Mouse (Mus musculus) heart, embryonic 15.5 days (tissue): Measurements from ENCODE around the gene Mvd. TPM values are rescaled to one million over a fixed set of nuclear protein-coding genes. Genes with fewer than 3 reads are reported as not detected.

Source experiments
- ATAC-seq: fragments of 200-750 bp; cut with Nextera tagmentation; replicated peaks from 2 replicates; pipeline ENCODE4 v1.8.0; 2017; ENCODE audit warnings: low read depth, moderate TSS enrichment; ENCODE audit not compliant: insufficient number of reproducible peaks, insufficient read depth, low FRiP score
- H3K27ac ChIP-seq: fragments of 300-500 bp; sonication (generic); 2 replicates; pipeline ENCODE4 v1.5.1; 2015; ENCODE audit warnings: mild to moderate bottlenecking, inconsistent platforms
- H3K27me3 ChIP-seq: fragments of 300-500 bp; sonication (generic); 2 replicates; pipeline ENCODE4 v1.6.1; 2015; ENCODE audit warnings: inconsistent platforms
- H3K36me3 ChIP-seq: fragments of 300-500 bp; sonication (generic); 2 replicates; pipeline ENCODE4 v1.6.1; 2015; ENCODE audit warnings: mild to moderate bottlenecking, inconsistent platforms
- H3K4me1 ChIP-seq: fragments of 300-500 bp; sonication (generic); replicated peaks from 2 replicates; pipeline ENCODE4 v1.6.1; 2015; ENCODE audit warnings: inconsistent platforms
- H3K4me2 ChIP-seq: fragments of 300-500 bp; sonication (generic); 2 replicates; pipeline ENCODE4 v1.6.1; 2015; ENCODE audit warnings: inconsistent platforms, mild to moderate bottlenecking, moderate library complexity
- H3K4me3 ChIP-seq: fragments of 300-500 bp; sonication (generic); 2 replicates; pipeline ENCODE4 v1.5.1; 2015; ENCODE audit warnings: mild to moderate bottlenecking, inconsistent platforms
- H3K9ac ChIP-seq: fragments of 300-500 bp; sonication (generic); 2 replicates; pipeline ENCODE4 v1.6.1; 2015; ENCODE audit warnings: mild to moderate bottlenecking, inconsistent platforms
- H3K9me3 ChIP-seq: fragments of 300-500 bp; sonication (generic); replicated peaks from 2 replicates; pipeline ENCODE4 v1.6.1; 2016; ENCODE audit warnings: inconsistent platforms
- WGBS: fragments of 180-500 bp; shearing (Covaris S2); methylation state at CpG from one replicate; pipeline ENCODE4 v1.1.7; 2015; ENCODE audit warnings: mixed read lengths; 5-methylcytosine and 5-hydroxymethylcytosine counted together
- polyA plus RNA-seq: library from polyadenylated mRNA; unstranded; fragments of >200 nt; fragmentation: Nextera tagmentation; extraction: Ambion mirVana; gene quantifications from 2 replicates; pipeline ENCODE4 v1.2.1, GENCODE M21; 2015

Gene Mvd
- polyA plus RNA-seq, 1 experiment from 2014 or later, result 13.3 TPM

GRCm38 (mm10) chr8:122423217-122423616 lies 20.0 kb downstream of the Mvd start:
- Histone ChIP-seq H3K27ac (no peak overlapping the region), H3K4me1 (peaks cover 23% of the 10 kb centered on the region), H3K36me3 (peaks cover 5% of the 10 kb centered on the region), H3K4me3 (no peak overlapping the region), H3K9me3 (no peaks in the 10 kb centered on the region), H3K9ac (no peak overlapping the region), H3K4me2 (no peak overlapping the region), H3K27me3 (no peaks in the 10 kb centered on the region)
- 83% methylated on average over 24 of the region's 24 CpGs for WGBS
- ATAC-seq, result no peak

- 75% methylated on average over 14 of the region's 14 CpGs for WGBS
These were observed 21.7 kb downstream of the Mvd start, which contains the start of gene Il17c for GRCm38 (mm10) chr8:122421376-122422070. Il17c (plus strand) TSS chr8:122422020.

GRCm38 (mm10) chr8:122419881-122420555 lies 23.2 kb downstream of the Mvd start:
- Histone ChIP-seq H3K27ac (no peak overlapping the region), H3K4me1 (peaks cover 23% of the 10 kb centered on the region), H3K4me2 (no peak overlapping the region), H3K27me3 (no peaks in the 10 kb centered on the region), H3K4me3 (no peak overlapping the region), H3K9me3 (no peaks in the 10 kb centered on the region), H3K9ac (no peak overlapping the region), H3K36me3 (peaks cover 34% of the 10 kb centered on the region)
- 49% methylated on average over 9 of the region's 9 CpGs for WGBS
- ATAC-seq, result no peak

More at GRCm38 (mm10) chr8:122421376-122422070, 21.7 kb downstream of the Mvd start, which contains the start of gene Il17c:
- Histone ChIP-seq H3K9ac (no peak within 1 kb of the TSS), H3K27me3 (no peaks in the 10 kb centered on the region), H3K4me3 (no peak within 1 kb of the TSS), H3K27ac (no peak within 1 kb of the TSS), H3K4me2 (no peak within 1 kb of the TSS), H3K9me3 (no peaks in the 10 kb centered on the region), H3K4me1 (peaks cover 23% of the 10 kb centered on the region), H3K36me3 (peaks cover 21% of the 10 kb centered on the region)
- no peak for ATAC-seq

GRCm38 (mm10) chr8:122415554-122415953 lies 27.7 kb downstream of the Mvd start:
- H3K4me2 ChIP-seq, result no peak overlapping the region
- H3K27me3 ChIP-seq, result no peaks in the 10 kb centered on the region
- H3K9ac ChIP-seq, result no peak overlapping the region
- peaks cover 9% of the 10 kb centered on the region; the same call in 1 of the 2 replicates for H3K4me1 ChIP-seq
- H3K27ac ChIP-seq, result no peak overlapping the region
- 75% methylated on average over 6 of the region's 6 CpGs for WGBS
- H3K36me3 ChIP-seq, result peaks cover 72% of the 10 kb centered on the region
- no peaks in the 10 kb centered on the region for H3K9me3 ChIP-seq
- ATAC-seq, result no peak
- H3K4me3 ChIP-seq, result no peak overlapping the region

- no peak overlapping the region for H3K4me3 ChIP-seq
- 80% methylated on average over 9 of the region's 9 CpGs for WGBS
- ATAC-seq, result no peak
- H3K9ac ChIP-seq, result no peak overlapping the region
- H3K4me1 ChIP-seq, result no peaks in the 10 kb centered on the region
- H3K27ac ChIP-seq, result no peak overlapping the region
- H3K27me3 ChIP-seq, result no peaks in the 10 kb centered on the region
- peaks cover 85% of the 10 kb centered on the region for H3K36me3 ChIP-seq
- no peak overlapping the region for H3K4me2 ChIP-seq
- H3K9me3 ChIP-seq, result no peaks in the 10 kb centered on the region
These were observed 28.9 kb downstream of the Mvd start for GRCm38 (mm10) chr8:122414311-122414710.

- H3K27me3 ChIP-seq, result no peaks in the 10 kb centered on the region
- no peak overlapping the region for H3K4me2 ChIP-seq
- no peak overlapping the region for H3K27ac ChIP-seq
- no peaks in the 10 kb centered on the region for H3K4me1 ChIP-seq
- no peak for ATAC-seq
- 90% methylated on average over 7 of the region's 7 CpGs for WGBS
- no peak overlapping the region for H3K4me3 ChIP-seq
- no peak overlapping the region for H3K9ac ChIP-seq
- no peaks in the 10 kb centered on the region for H3K9me3 ChIP-seq
- peaks cover 91% of the 10 kb centered on the region for H3K36me3 ChIP-seq
These were observed 35.5 kb downstream of the Mvd start for GRCm38 (mm10) chr8:122407678-122408077.

GRCm38 (mm10) chr8:122405146-122405805 lies 37.9 kb downstream of the Mvd start:
- no peaks in the 10 kb centered on the region for H3K27me3 ChIP-seq
- H3K36me3 ChIP-seq, result peaks cover 90% of the 10 kb centered on the region
- H3K4me1 ChIP-seq, result no peaks in the 10 kb centered on the region
- no peak overlapping the region for H3K9ac ChIP-seq
- H3K27ac ChIP-seq, result no peak overlapping the region
- 64% methylated on average over 9 of the region's 9 CpGs for WGBS
- ATAC-seq, result no peak
- no peak overlapping the region for H3K4me3 ChIP-seq
- H3K9me3 ChIP-seq, result no peaks in the 10 kb centered on the region
- no peak overlapping the region for H3K4me2 ChIP-seq

GRCm38 (mm10) chr8:122398186-122398585 lies 45.0 kb downstream of the Mvd start:
- no peak for ATAC-seq
- Histone ChIP-seq H3K4me2 (no peak overlapping the region), H3K27ac (no peak overlapping the region), H3K4me3 (no peak overlapping the region), H3K4me1 (no peaks in the 10 kb centered on the region), H3K27me3 (no peaks in the 10 kb centered on the region), H3K9ac (no peak overlapping the region), H3K36me3 (peaks cover 78% of the 10 kb centered on the region), H3K9me3 (no peaks in the 10 kb centered on the region)
- 93% methylated on average over 9 of the region's 9 CpGs for WGBS

- WGBS, result 86% methylated on average over 6 of the region's 6 CpGs
- Histone ChIP-seq H3K27ac (no peak overlapping the region), H3K4me3 (no peak overlapping the region), H3K27me3 (no peaks in the 10 kb centered on the region), H3K4me1 (no peaks in the 10 kb centered on the region), H3K4me2 (no peak overlapping the region), H3K36me3 (peaks cover 64% of the 10 kb centered on the region), H3K9ac (no peak overlapping the region), H3K9me3 (no peaks in the 10 kb centered on the region)
- no peak for ATAC-seq
These were observed 47.9 kb downstream of the Mvd start for GRCm38 (mm10) chr8:122395291-122395690.

GRCm38 (mm10) chr8:122393717-122394116 lies 49.5 kb downstream of the Mvd start:
- ATAC-seq, result no peak
- Histone ChIP-seq H3K27me3 (no peaks in the 10 kb centered on the region), H3K9me3 (no peaks in the 10 kb centered on the region), H3K9ac (no peak overlapping the region), H3K27ac (no peak overlapping the region), H3K4me3 (no peak overlapping the region), H3K4me2 (no peak overlapping the region), H3K36me3 (peaks cover 61% of the 10 kb centered on the region), H3K4me1 (no peaks in the 10 kb centered on the region)

GRCm38 (mm10) chr8:122390758-122391157 lies 52.5 kb downstream of the Mvd start:
- ATAC-seq, result no peak
- peaks cover 69% of the 10 kb centered on the region for H3K36me3 ChIP-seq
- 86% methylated on average over 3 of the region's 3 CpGs for WGBS
- H3K27me3 ChIP-seq, result no peaks in the 10 kb centered on the region
- H3K4me2 ChIP-seq, result no peak overlapping the region
- H3K9me3 ChIP-seq, result no peaks in the 10 kb centered on the region
- H3K27ac ChIP-seq, result no peak overlapping the region
- H3K4me3 ChIP-seq, result no peak overlapping the region
- no peak overlapping the region for H3K9ac ChIP-seq
- H3K4me1 ChIP-seq, result no peaks in the 10 kb centered on the region
